ENCODE assay signal across 8 mouse cellular contexts in genomic region chr3:122729960-122730740, GRCm38 (mm10). TPM values are rescaled to one million over a fixed set of nuclear protein-coding genes. Genes with fewer than 3 reads are reported as not detected.
DNase-seq lines count a peak whose midpoint lies in the region; ATAC-seq and TF ChIP-seq lines count a peak whose summit lies in the region.

No protein-coding gene starts in this region.

- no peak for TF ChIP-seq EP300 in liver, postnatal 0 days (IDR thresholded peaks at IDR 0.05; ENCODE audit: low read depth)
- TF ChIP-seq EP300 in stomach, postnatal 0 days (optimal IDR thresholded peaks at IDR 0.05): no peak

- peak; percentile 82 for ATAC-seq in forebrain, embryonic 12.5 days (ENCODE audit: low FRiP score)
- peak; percentile 71 for ATAC-seq in heart, embryonic 16.5 days (replicated peaks; ENCODE audit: extremely low read depth, insufficient read depth, low FRiP score)
- ATAC-seq in liver, postnatal 0 days: peak; percentile 62
- ATAC-seq in neural tube, embryonic 12.5 days (ENCODE audit: low FRiP score, low read depth): peak; percentile 78
- ATAC-seq in stomach, postnatal 0 days (ENCODE audit: low FRiP score, low TSS enrichment): peak; percentile 83

- H3K36me3 ChIP-seq in forebrain, embryonic 12.5 days (replicated peaks): no peaks in the 10 kb centered on the region
- H3K36me3 ChIP-seq in heart, embryonic 16.5 days (ENCODE audit: control insufficient read depth, insufficient read depth): no peaks in the 10 kb centered on the region
- H3K36me3 ChIP-seq in liver, postnatal 0 days (replicated peaks; ENCODE audit: insufficient read depth, low read length): no peaks in the 10 kb centered on the region
- no peaks in the 10 kb centered on the region for H3K36me3 ChIP-seq in neural tube, embryonic 12.5 days
- H3K36me3 ChIP-seq in stomach, postnatal 0 days (ENCODE audit: control insufficient read depth, insufficient read depth, low read length): no peaks in the 10 kb centered on the region

- peak overlapping the region; percentile 63 for H3K4me3 ChIP-seq in bone marrow macrophage, adult 2 months (ENCODE audit: insufficient read depth, low read length)
- peak overlapping the region; percentile 75 for H3K4me3 ChIP-seq in forebrain, embryonic 12.5 days (replicated peaks)
- peak overlapping the region; percentile 75 for H3K4me3 ChIP-seq in heart, embryonic 16.5 days (ENCODE audit: low read length)
- H3K4me3 ChIP-seq in liver, postnatal 0 days (ENCODE audit: low read depth, low read length): peak overlapping the region; percentile 70
- peak overlapping the region; percentile 67 for H3K4me3 ChIP-seq in neural tube, embryonic 12.5 days
- H3K4me3 ChIP-seq in stomach, postnatal 0 days (ENCODE audit: low read depth, low read length): peak overlapping the region; percentile 87

- peak overlapping the region; percentile 86 for H3K4me2 ChIP-seq in forebrain, embryonic 12.5 days
- peak overlapping the region; percentile 97 for H3K4me2 ChIP-seq in heart, embryonic 16.5 days (ENCODE audit: low read depth, low read length)
- H3K4me2 ChIP-seq in liver, postnatal 0 days (ENCODE audit: low read depth, low read length): peak overlapping the region; percentile 96
- H3K4me2 ChIP-seq in neural tube, embryonic 12.5 days (replicated peaks): peak overlapping the region; percentile 86
- peak overlapping the region; percentile 94 for H3K4me2 ChIP-seq in stomach, postnatal 0 days (replicated peaks; ENCODE audit: low read depth)

- no peaks in the 10 kb centered on the region for H3K9me3 ChIP-seq in forebrain, embryonic 12.5 days
- H3K9me3 ChIP-seq in heart, embryonic 16.5 days (replicated peaks; ENCODE audit: control insufficient read depth, low read length): no peaks in the 10 kb centered on the region
- no peaks in the 10 kb centered on the region for H3K9me3 ChIP-seq in liver, postnatal 0 days (ENCODE audit: low read length)
- H3K9me3 ChIP-seq in neural tube, embryonic 12.5 days: no peaks in the 10 kb centered on the region
- H3K9me3 ChIP-seq in stomach, postnatal 0 days (ENCODE audit: control insufficient read depth, low read length): no peaks in the 10 kb centered on the region

- H3K27me3 ChIP-seq in forebrain, embryonic 12.5 days: no peaks in the 10 kb centered on the region
- no peaks in the 10 kb centered on the region for H3K27me3 ChIP-seq in heart, embryonic 16.5 days (ENCODE audit: control insufficient read depth, insufficient read depth, low read length)
- peaks cover 9% of the 10 kb centered on the region for H3K27me3 ChIP-seq in liver, postnatal 0 days (ENCODE audit: insufficient read depth, low read length)
- no peaks in the 10 kb centered on the region for H3K27me3 ChIP-seq in neural tube, embryonic 12.5 days (replicated peaks)
- no peaks in the 10 kb centered on the region for H3K27me3 ChIP-seq in stomach, postnatal 0 days (ENCODE audit: control insufficient read depth, insufficient read depth, low read length)

- peak; percentile 7; the same call in 1 of the 2 replicates for TF ChIP-seq CTCF in bone marrow macrophage, adult 2 months (IDR thresholded peaks at IDR 0.05; ENCODE audit: low read depth, low read length)
- peak; percentile 41 for TF ChIP-seq CTCF in liver, postnatal 0 days (IDR thresholded peaks at IDR 0.05; ENCODE audit: low read depth)
- peak; percentile 60 for TF ChIP-seq CTCF in stomach, postnatal 0 days (IDR thresholded peaks at IDR 0.05; ENCODE audit: low read depth)

- peaks cover 4% of the 10 kb centered on the region; the same call in 1 of the 2 replicates for H3K4me1 ChIP-seq in bone marrow macrophage, adult 2 months (ENCODE audit: control insufficient read depth, insufficient read depth, low read length)
- peaks cover 12% of the 10 kb centered on the region for H3K4me1 ChIP-seq in forebrain, embryonic 12.5 days
- H3K4me1 ChIP-seq in heart, embryonic 16.5 days (ENCODE audit: control insufficient read depth, insufficient read depth, low read length): no peaks in the 10 kb centered on the region
- H3K4me1 ChIP-seq in liver, postnatal 0 days (ENCODE audit: insufficient read depth): peaks cover 2% of the 10 kb centered on the region; the same call in 1 of the 2 replicates
- H3K4me1 ChIP-seq in neural tube, embryonic 12.5 days: peaks cover 5% of the 10 kb centered on the region; the same call in 1 of the 2 replicates
- no peaks in the 10 kb centered on the region for H3K4me1 ChIP-seq in stomach, postnatal 0 days (replicated peaks; ENCODE audit: control insufficient read depth, insufficient read depth)

- H3K27ac ChIP-seq in bone marrow macrophage, adult 2 months (ENCODE audit: insufficient read depth, low read depth, low read length): no peak overlapping the region
- peak overlapping the region; percentile 89 for H3K27ac ChIP-seq in forebrain, embryonic 12.5 days
- peak overlapping the region; percentile 91 for H3K27ac ChIP-seq in heart, embryonic 16.5 days (ENCODE audit: low read length)
- H3K27ac ChIP-seq in liver, postnatal 0 days (ENCODE audit: low read depth): peak overlapping the region; percentile 62
- peak overlapping the region; percentile 62 for H3K27ac ChIP-seq in neural tube, embryonic 12.5 days
- H3K27ac ChIP-seq in stomach, postnatal 0 days (replicated peaks): peak overlapping the region; percentile 98

- H3K9ac ChIP-seq in forebrain, embryonic 12.5 days: peak overlapping the region; percentile 81
- peak overlapping the region; percentile 89 for H3K9ac ChIP-seq in heart, embryonic 16.5 days (ENCODE audit: low read length)
- H3K9ac ChIP-seq in liver, postnatal 0 days (replicated peaks): peak overlapping the region; percentile 64
- peak overlapping the region; percentile 80 for H3K9ac ChIP-seq in neural tube, embryonic 12.5 days
- peak overlapping the region; percentile 94 for H3K9ac ChIP-seq in stomach, postnatal 0 days (ENCODE audit: low read length)

- under 1% methylated on average over 91 of the region's 92 CpGs for WGBS in forebrain, embryonic 12.5 days
- WGBS in heart, embryonic 16.5 days: 0% methylated on average over 91 of the region's 92 CpGs
- WGBS in liver, postnatal 0 days (ENCODE audit: insufficient replicate concordance): 1% methylated on average over 82 of the region's 92 CpGs
- under 1% methylated on average over 77 of the region's 92 CpGs for WGBS in neural tube, embryonic 12.5 days
- under 1% methylated on average over 74 of the region's 92 CpGs for WGBS in stomach, postnatal 0 days

- no peak for TF ChIP-seq POLR2A in bone marrow macrophage, adult 2 months (IDR thresholded peaks at IDR 0.05; ENCODE audit: borderline replicate concordance, low read depth, low read length)

- DNase-seq in 416B (ENCODE audit: low read depth): peak; percentile 50
- DNase-seq in kidney, postnatal 14 days: peak; percentile 85
- peak; percentile 68 for DNase-seq in liver, postnatal 0 days
- DNase-seq in stomach, postnatal 0 days (ENCODE audit: low spot score): peak; percentile 82

RNA-seq across cellular contexts. Expression of gene Pde5a, which starts 1.4 kb away (rescaled TPM):
- polyA plus RNA-seq in bone marrow macrophage, adult 2 months (2012; ENCODE audit: insufficient read depth, insufficient read length, missing spikeins): 0.67 and 0.98 TPM in 2 replicates
- 4.3 and 4.4 TPM in 2 replicates for polyA plus RNA-seq in forebrain, embryonic 12.5 days (2016; fragmentation: Nextera tagmentation; extraction: Ambion mirVana)
- polyA plus RNA-seq in heart, embryonic 16.5 days (2015; fragmentation: Nextera tagmentation; extraction: Ambion mirVana): 2.3 and 3.8 TPM in 2 replicates
- polyA plus RNA-seq in liver, postnatal 0 days (2015; fragmentation: Nextera tagmentation; extraction: Ambion mirVana): 1.5 TPM in 2 replicates
- 2.7 and 2.9 TPM in 2 replicates for polyA plus RNA-seq in neural tube, embryonic 12.5 days (2016; fragmentation: Nextera tagmentation; extraction: Ambion mirVana)
- polyA plus RNA-seq in stomach, postnatal 0 days (2015; fragmentation: Nextera tagmentation; extraction: Ambion mirVana): 12.0 and 12.8 TPM in 2 replicates

Comparison
In these comparisons a context has a peak if more than half of its experiments do, and no peak if none do; other contexts are left out.
1. CTCF ChIP-seq: peak in every context shown above with its lines; median percentile 60 in stomach, postnatal 0 days; 41 in liver, postnatal 0 days; 7 in bone marrow macrophage, adult 2 months.